Mouse (Mus musculus): ENCODE results near the gene Nt5e.

Gene Nt5e

GRCm38 (mm10) chr9:88344424-88344823 is 17.4 kb downstream of the Nt5e start:
- no peak for DNase-seq (ENCODE audit: low spot score in 2 of 2)

GRCm38 (mm10) chr9:88346857-88347256 is 19.9 kb downstream of the Nt5e start:
- DNase-seq (ENCODE audit: low spot score in 2 of 2) = no peak

- DNase-seq (ENCODE audit: low spot score in 2 of 2) = no peak
Observed at GRCm38 (mm10) chr9:88348623-88349022, 21.6 kb downstream of the Nt5e start.

GRCm38 (mm10) chr9:88350317-88350716 is 23.3 kb downstream of the Nt5e start:
- no peak for DNase-seq (ENCODE audit: low spot score in 2 of 2)

GRCm38 (mm10) chr9:88351163-88351562 is 24.2 kb downstream of the Nt5e start:
- DNase-seq (ENCODE audit: low spot score in 2 of 2) = no peak

GRCm38 (mm10) chr9:88352741-88353140 is 25.7 kb downstream of the Nt5e start:
- DNase-seq (ENCODE audit: low spot score in 2 of 2) = no peak

GRCm38 (mm10) chr9:88353459-88353858 is 26.5 kb downstream of the Nt5e start:
- no peak for DNase-seq (ENCODE audit: low spot score in 2 of 2)

GRCm38 (mm10) chr9:88357173-88357572 is 30.2 kb downstream of the Nt5e start:
- DNase-seq (ENCODE audit: low spot score in 2 of 2) = no peak

GRCm38 (mm10) chr9:88359140-88359539 is 32.1 kb downstream of the Nt5e start:
- no peak for DNase-seq (ENCODE audit: low spot score in 2 of 2)

GRCm38 (mm10) chr9:88361211-88361909 is 34.4 kb downstream of the Nt5e start:
- DNase-seq (ENCODE audit: low spot score in 2 of 2) = no peak

- no peak for DNase-seq (ENCODE audit: low spot score in 2 of 2)
Observed at GRCm38 (mm10) chr9:88362055-88362850, 35.3 kb downstream of the Nt5e start.

- no peak for DNase-seq (ENCODE audit: low spot score in 2 of 2)
Observed at GRCm38 (mm10) chr9:88363102-88363501, 36.1 kb downstream of the Nt5e start.

GRCm38 (mm10) chr9:88366308-88366707 is 39.3 kb downstream of the Nt5e start:
- DNase-seq (ENCODE audit: low spot score in 2 of 2) = no peak

- no peak for DNase-seq (ENCODE audit: low spot score in 2 of 2)
Observed at GRCm38 (mm10) chr9:88366819-88367218, 39.8 kb downstream of the Nt5e start.

GRCm38 (mm10) chr9:88367322-88367721 is 40.3 kb downstream of the Nt5e start:
- no peak for DNase-seq (ENCODE audit: low spot score in 2 of 2)

- DNase-seq (ENCODE audit: low spot score in 2 of 2) = no peak
Observed at GRCm38 (mm10) chr9:88367751-88368150, 40.8 kb downstream of the Nt5e start.

GRCm38 (mm10) chr9:88368476-88368875 is 41.5 kb downstream of the Nt5e start:
- no peak for DNase-seq (ENCODE audit: low spot score in 2 of 2)

GRCm38 (mm10) chr9:88369666-88370065 is 42.7 kb downstream of the Nt5e start:
- no peak for DNase-seq (ENCODE audit: low spot score in 2 of 2)

GRCm38 (mm10) chr9:88371201-88371600 is 44.2 kb downstream of the Nt5e start:
- no peak for DNase-seq (ENCODE audit: low spot score in 2 of 2)

GRCm38 (mm10) chr9:88373001-88373400 is 46.0 kb downstream of the Nt5e start:
- DNase-seq (ENCODE audit: low spot score in 2 of 2) = no peak

- DNase-seq (ENCODE audit: low spot score in 2 of 2) = no peak
Observed at GRCm38 (mm10) chr9:88377483-88377882, 50.5 kb downstream of the Nt5e start.

GRCm38 (mm10) chr9:88379057-88379456 is 52.1 kb downstream of the Nt5e start:
- DNase-seq (ENCODE audit: low spot score in 2 of 2) = no peak

GRCm38 (mm10) chr9:88380076-88380475 is 53.1 kb downstream of the Nt5e start:
- DNase-seq (ENCODE audit: low spot score in 2 of 2) = no peak

Measured in frontal cortex, postnatal 14 days (tissue).